Mouse (Mus musculus): ENCODE results near the gene Dbx1. TPM values are rescaled to one million over a fixed set of nuclear protein-coding genes. Genes with fewer than 3 reads are reported as not detected.

Gene Dbx1
- polyA plus RNA-seq, 1 experiment, result 0.05 TPM

DNA sequence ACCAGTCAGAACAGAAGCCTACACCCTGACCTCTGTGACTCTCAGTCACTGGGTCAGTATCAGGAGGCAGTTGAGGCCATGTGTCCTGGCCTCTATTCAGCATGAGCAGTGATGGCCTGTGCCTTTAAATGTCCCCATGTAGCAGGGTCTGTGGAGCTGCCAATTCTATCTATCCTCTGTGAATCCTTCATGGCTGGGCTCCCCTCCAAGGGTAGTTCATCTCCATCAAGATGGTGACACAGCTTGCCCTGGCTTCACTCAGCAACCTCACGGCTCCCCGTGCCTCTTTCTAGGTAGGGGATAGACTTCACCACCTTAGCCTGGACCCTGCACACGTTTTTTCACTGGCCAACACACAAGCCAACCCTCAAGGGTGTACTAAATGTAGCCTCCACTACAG lies 38.9 kb downstream of the Dbx1 start:
- TF ChIP-seq POLR2A (IDR thresholded peaks at IDR 0.05; ENCODE audit: control insufficient read depth, extremely low read depth, insufficient read depth, low read length, poor library complexity) (no peak), CTCF (IDR thresholded peaks at IDR 0.05; ENCODE audit: borderline replicate concordance, control insufficient read depth, extremely low read depth, insufficient read depth, low read length, poor library complexity) (no peak)
- no peak overlapping the region for H3K27ac ChIP-seq (ENCODE audit: control insufficient read depth, insufficient read depth, low read length)
- DNase-seq, result no peak
- H3K36me3 ChIP-seq (ENCODE audit: control insufficient read depth, insufficient read depth, low read length), result peaks cover 3% of the 10 kb centered on the region; the same call in 1 of the 2 replicates
- H3K4me3 ChIP-seq (ENCODE audit: control insufficient read depth, insufficient read depth, low read length), result no peak overlapping the region
- 85% methylated on average over 3 of the region's 3 CpGs for WGBS
- no peaks in the 10 kb centered on the region for H3K27me3 ChIP-seq (ENCODE audit: control insufficient read depth, insufficient read depth, low read length)
- peaks cover 25% of the 10 kb centered on the region for H3K4me1 ChIP-seq (replicated peaks; ENCODE audit: control insufficient read depth, insufficient read depth, low read length)

- Histone ChIP-seq H3K36me3 (ENCODE audit: control insufficient read depth, insufficient read depth, low read length) (no peaks in the 10 kb centered on the region; the same call in 1 of the 2 replicates), H3K4me1 (replicated peaks; ENCODE audit: control insufficient read depth, insufficient read depth, low read length) (no peaks in the 10 kb centered on the region), H3K27me3 (ENCODE audit: control insufficient read depth, insufficient read depth, low read length) (no peaks in the 10 kb centered on the region), H3K4me3 (ENCODE audit: control insufficient read depth, insufficient read depth, low read length) (no peak overlapping the region), H3K27ac (ENCODE audit: control insufficient read depth, insufficient read depth, low read length) (no peak overlapping the region)
- DNase-seq, result no peak
- 94% methylated on average over 8 of the region's 8 CpGs for WGBS
- TF ChIP-seq POLR2A (IDR thresholded peaks at IDR 0.05; ENCODE audit: control insufficient read depth, extremely low read depth, insufficient read depth, low read length, poor library complexity), result no peak
- no peak for TF ChIP-seq CTCF (IDR thresholded peaks at IDR 0.05; ENCODE audit: borderline replicate concordance, control insufficient read depth, extremely low read depth, insufficient read depth, low read length, poor library complexity)
These were observed 47.0 kb downstream of the Dbx1 start for GRCm38 (mm10) chr7:49589635-49590034.

GRCm38 (mm10) chr7:49586530-49587120 lies 50.0 kb downstream of the Dbx1 start:
- H3K27ac ChIP-seq (ENCODE audit: control insufficient read depth, insufficient read depth, low read length), result no peak overlapping the region
- no peak overlapping the region for H3K4me3 ChIP-seq (ENCODE audit: control insufficient read depth, insufficient read depth, low read length)
- 97% methylated on average over 5 of the region's 5 CpGs for WGBS
- H3K27me3 ChIP-seq (ENCODE audit: control insufficient read depth, insufficient read depth, low read length), result no peaks in the 10 kb centered on the region
- no peak for DNase-seq
- H3K36me3 ChIP-seq (ENCODE audit: control insufficient read depth, insufficient read depth, low read length), result no peaks in the 10 kb centered on the region
- no peaks in the 10 kb centered on the region for H3K4me1 ChIP-seq (replicated peaks; ENCODE audit: control insufficient read depth, insufficient read depth, low read length)
- no peak for TF ChIP-seq CTCF (IDR thresholded peaks at IDR 0.05; ENCODE audit: borderline replicate concordance, control insufficient read depth, extremely low read depth, insufficient read depth, low read length, poor library complexity)

- no peak overlapping the region for H3K27ac ChIP-seq (ENCODE audit: control insufficient read depth, insufficient read depth, low read length)
- no peaks in the 10 kb centered on the region for H3K36me3 ChIP-seq (ENCODE audit: control insufficient read depth, insufficient read depth, low read length)
These were observed 53.5 kb downstream of the Dbx1 start for GRCm38 (mm10) chr7:49583176-49583575.

DNA sequence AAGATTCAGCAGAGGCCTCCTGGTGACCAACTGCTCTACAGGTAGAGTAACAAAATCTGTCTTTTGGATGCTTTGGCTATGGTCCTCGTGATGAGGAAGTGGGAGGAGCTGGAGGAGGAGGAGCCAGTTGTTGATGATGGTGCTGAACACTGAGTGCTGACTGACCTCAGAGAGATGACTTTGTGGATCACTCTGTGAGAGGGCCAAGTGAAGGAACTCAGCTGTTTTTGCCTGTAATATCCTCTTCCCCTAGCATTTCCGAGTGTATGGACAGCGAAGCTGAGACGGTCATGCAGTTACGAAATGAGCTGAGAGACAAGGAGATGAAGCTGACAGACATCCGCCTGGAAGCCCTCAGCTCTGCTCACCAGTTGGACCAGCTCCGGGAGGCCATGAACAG lies 54.1 kb downstream of the Dbx1 start:
- no peak for DNase-seq
- Histone ChIP-seq H3K27ac (ENCODE audit: control insufficient read depth, insufficient read depth, low read length) (no peak overlapping the region), H3K4me3 (ENCODE audit: control insufficient read depth, insufficient read depth, low read length) (no peak overlapping the region), H3K36me3 (ENCODE audit: control insufficient read depth, insufficient read depth, low read length) (no peaks in the 10 kb centered on the region), H3K27me3 (ENCODE audit: control insufficient read depth, insufficient read depth, low read length) (no peaks in the 10 kb centered on the region), H3K4me1 (replicated peaks; ENCODE audit: control insufficient read depth, insufficient read depth, low read length) (no peaks in the 10 kb centered on the region)
- no peak for TF ChIP-seq POLR2A (IDR thresholded peaks at IDR 0.05; ENCODE audit: control insufficient read depth, extremely low read depth, insufficient read depth, low read length, poor library complexity)
- no peak for TF ChIP-seq CTCF (IDR thresholded peaks at IDR 0.05; ENCODE audit: borderline replicate concordance, control insufficient read depth, extremely low read depth, insufficient read depth, low read length, poor library complexity)
- 80% methylated on average over 7 of the region's 7 CpGs for WGBS

More at GRCm38 (mm10) chr7:49583176-49583575, 53.5 kb downstream of the Dbx1 start:
- Histone ChIP-seq H3K27me3 (ENCODE audit: control insufficient read depth, insufficient read depth, low read length) (no peaks in the 10 kb centered on the region), H3K4me3 (ENCODE audit: control insufficient read depth, insufficient read depth, low read length) (no peak overlapping the region), H3K4me1 (replicated peaks; ENCODE audit: control insufficient read depth, insufficient read depth, low read length) (no peaks in the 10 kb centered on the region)
- no peak for TF ChIP-seq POLR2A (IDR thresholded peaks at IDR 0.05; ENCODE audit: control insufficient read depth, extremely low read depth, insufficient read depth, low read length, poor library complexity)
- no peak for TF ChIP-seq CTCF (IDR thresholded peaks at IDR 0.05; ENCODE audit: borderline replicate concordance, control insufficient read depth, extremely low read depth, insufficient read depth, low read length, poor library complexity)
- WGBS, result 93% methylated on average over 6 of the region's 6 CpGs
- DNase-seq, result no peak

DNA sequence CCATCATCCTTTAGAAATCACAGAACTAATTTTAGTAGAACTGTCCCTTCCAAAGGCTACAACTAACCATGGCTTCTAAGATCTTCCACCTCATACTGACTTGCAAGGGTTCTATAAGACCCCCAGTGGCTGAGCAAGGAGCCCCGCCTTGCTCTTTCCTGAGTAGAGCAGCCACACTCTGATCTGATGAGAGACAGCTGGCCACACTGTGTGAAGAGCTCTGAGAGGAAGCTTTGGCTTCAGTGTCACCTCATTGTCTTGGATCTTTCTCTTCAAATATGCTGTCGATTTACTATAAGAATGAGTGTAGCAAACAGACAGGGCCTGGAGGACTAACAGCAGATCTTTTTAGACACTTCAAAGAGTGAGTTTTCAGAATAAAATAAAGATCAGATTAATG lies 54.7 kb downstream of the Dbx1 start:
- TF ChIP-seq POLR2A (IDR thresholded peaks at IDR 0.05; ENCODE audit: control insufficient read depth, extremely low read depth, insufficient read depth, low read length, poor library complexity) (no peak), CTCF (IDR thresholded peaks at IDR 0.05; ENCODE audit: borderline replicate concordance, control insufficient read depth, extremely low read depth, insufficient read depth, low read length, poor library complexity) (no peak)
- no peaks in the 10 kb centered on the region for H3K27me3 ChIP-seq (ENCODE audit: control insufficient read depth, insufficient read depth, low read length)
- peaks cover 5% of the 10 kb centered on the region; the same call in 1 of the 2 replicates for H3K36me3 ChIP-seq (ENCODE audit: control insufficient read depth, insufficient read depth, low read length)
- DNase-seq, result no peak
- no peaks in the 10 kb centered on the region for H3K4me1 ChIP-seq (replicated peaks; ENCODE audit: control insufficient read depth, insufficient read depth, low read length)
- H3K4me3 ChIP-seq (ENCODE audit: control insufficient read depth, insufficient read depth, low read length), result no peak overlapping the region
- H3K27ac ChIP-seq (ENCODE audit: control insufficient read depth, insufficient read depth, low read length), result no peak overlapping the region
- 89% methylated on average over 2 of the region's 2 CpGs for WGBS

Other genes with a start within 250 kb of the Dbx1 start
- gene Htatip2, start 122.3 kb upstream of the Dbx1 start, polyA plus RNA-seq (2012; rRNA removed), result 10.6 and 11.9 TPM in 2 replicates
- 35.0 and 62.8 TPM in 2 replicates for gene Prmt3, start 141.5 kb upstream of the Dbx1 start, polyA plus RNA-seq (2012; rRNA removed)